Mouse (Mus musculus) 416B (cell line): ENCODE data around the gene Smim14.
"Not testable (repeated sequence)": the region's sequence is repeated elsewhere in the genome, so short reads cannot be mapped to it uniquely, and the experiment has no call there.

Experiments used
- DNase-seq: peaks from one replicate; pipeline ENCODE4 v3.0.0; 2011; ENCODE audit warnings: low read depth

The Smim14 gene

GRCm38 (mm10) chr5:65521803-65522202 is 15.2 kb downstream of the Smim14 start:
- DNase-seq = peak; percentile 52

GRCm38 (mm10) chr5:65514635-65515278 is 22.2 kb downstream of the Smim14 start:
- DNase-seq = peak; percentile 95

- DNase-seq = no peak
Observed at GRCm38 (mm10) chr5:65513506-65513905, 23.5 kb downstream of the Smim14 start.

GRCm38 (mm10) chr5:65508395-65508794 is 28.6 kb downstream of the Smim14 start:
- no peak for DNase-seq

GRCm38 (mm10) chr5:65505786-65506185 is 31.2 kb downstream of the Smim14 start:
- DNase-seq = no peak

- DNase-seq = no peak
Observed at GRCm38 (mm10) chr5:65501407-65501806, 35.6 kb downstream of the Smim14 start.

- DNase-seq = no peak
Observed at GRCm38 (mm10) chr5:65500231-65500630, 36.8 kb downstream of the Smim14 start.

- peak; percentile 94 for DNase-seq
Observed at GRCm38 (mm10) chr5:65492716-65493531, 44.1 kb downstream of the Smim14 start, which contains the start of gene Gm43552. Gm43552 (minus strand) TSS chr5:65492833.

GRCm38 (mm10) chr5:65491767-65492715 is 44.9 kb downstream of the Smim14 start:
- peak; percentile 85 for DNase-seq

- DNase-seq = peak; percentile 96
Observed at GRCm38 (mm10) chr5:65489830-65490229, 47.2 kb downstream of the Smim14 start.

GRCm38 (mm10) chr5:65488725-65489124 is 48.3 kb downstream of the Smim14 start:
- peak; percentile 45 for DNase-seq

- no peak for DNase-seq
Observed at GRCm38 (mm10) chr5:65487381-65487780, 49.6 kb downstream of the Smim14 start.

- DNase-seq = no peak
Observed at GRCm38 (mm10) chr5:65486514-65486913, 50.5 kb downstream of the Smim14 start.

- no peak for DNase-seq
Observed at GRCm38 (mm10) chr5:65482996-65483395, 54.0 kb downstream of the Smim14 start.

- DNase-seq = peak; percentile 90
Observed at GRCm38 (mm10) chr5:65480511-65480910, 56.5 kb downstream of the Smim14 start.

GRCm38 (mm10) chr5:65479681-65480445 is 57.1 kb downstream of the Smim14 start:
- DNase-seq = no peak

- DNase-seq = peak; percentile 77
Observed at GRCm38 (mm10) chr5:65478224-65478623, 58.8 kb downstream of the Smim14 start.

- not testable (repeated sequence) for DNase-seq
Observed at GRCm38 (mm10) chr5:65476739-65477138, 60.2 kb downstream of the Smim14 start.

- DNase-seq = peak; percentile 83
Observed at GRCm38 (mm10) chr5:65475806-65476205, 61.2 kb downstream of the Smim14 start.

GRCm38 (mm10) chr5:65469766-65470165 is 67.2 kb downstream of the Smim14 start:
- DNase-seq = no peak

GRCm38 (mm10) chr5:65466911-65467310 is 70.1 kb downstream of the Smim14 start:
- peak; percentile 57 for DNase-seq
